Mouse (Mus musculus): ENCODE measurements around the gene Slc39a11. TPM values are rescaled to one million over a fixed set of nuclear protein-coding genes. Genes with fewer than 3 reads are reported as not detected.

The Slc39a11 gene
- polyA plus RNA-seq, 1 experiment = 10.4 TPM

DNA sequence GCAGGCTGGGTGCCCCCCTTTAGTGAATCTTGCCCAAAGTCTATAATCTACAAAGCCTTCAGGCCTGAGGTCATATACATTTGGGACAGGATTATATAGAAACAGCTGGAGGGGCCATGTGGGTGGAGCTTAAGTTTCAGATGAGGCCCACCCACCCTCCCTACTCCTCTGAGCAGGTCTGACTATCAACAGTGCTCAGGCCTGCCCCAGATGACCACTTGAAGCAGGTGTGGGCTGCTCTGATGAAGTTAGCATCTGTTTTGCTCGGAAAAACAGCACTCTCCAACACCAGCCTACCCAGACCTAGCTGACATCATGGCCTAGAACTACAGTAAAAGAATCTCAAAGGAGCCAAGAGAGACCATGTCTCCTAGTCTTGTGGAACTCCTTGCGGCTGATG lies 189.8 kb downstream of the Slc39a11 start:
- no peak for TF ChIP-seq GATA1 (IDR thresholded peaks at IDR 0.05; ENCODE audit: low read length)

DNA sequence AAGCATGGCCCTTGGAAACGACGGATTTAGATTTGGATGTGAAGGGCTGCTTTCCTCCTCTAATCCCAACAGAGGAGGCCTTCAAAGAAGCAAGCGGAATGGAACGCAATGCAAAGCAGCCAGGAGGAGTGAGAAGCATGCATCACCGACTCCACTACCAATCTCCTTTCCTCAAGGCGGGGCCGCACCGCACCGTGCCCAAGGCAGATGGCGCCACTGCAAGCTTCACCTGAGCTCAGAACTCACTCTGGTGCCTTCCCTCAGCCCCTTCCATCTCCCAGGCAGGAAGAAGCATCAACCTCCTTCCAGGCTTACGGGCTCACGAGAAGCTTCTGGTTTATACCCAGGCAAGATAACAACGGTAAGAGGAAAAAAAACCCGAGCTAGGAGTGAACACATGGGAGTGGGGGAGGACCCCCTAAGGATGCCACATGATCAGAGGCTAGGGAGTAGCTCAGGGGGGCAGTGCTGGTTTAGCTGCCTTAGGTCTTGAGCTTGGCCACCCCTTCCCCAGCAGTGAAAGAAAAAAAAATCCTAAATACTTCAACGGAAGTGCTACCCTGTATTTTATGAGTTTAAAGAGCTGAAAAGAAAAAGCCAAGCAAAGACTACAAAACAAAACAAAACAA lies 191.2 kb downstream of the Slc39a11 start:
- TF ChIP-seq GATA1 (IDR thresholded peaks at IDR 0.05; ENCODE audit: low read length) = no peak

DNA sequence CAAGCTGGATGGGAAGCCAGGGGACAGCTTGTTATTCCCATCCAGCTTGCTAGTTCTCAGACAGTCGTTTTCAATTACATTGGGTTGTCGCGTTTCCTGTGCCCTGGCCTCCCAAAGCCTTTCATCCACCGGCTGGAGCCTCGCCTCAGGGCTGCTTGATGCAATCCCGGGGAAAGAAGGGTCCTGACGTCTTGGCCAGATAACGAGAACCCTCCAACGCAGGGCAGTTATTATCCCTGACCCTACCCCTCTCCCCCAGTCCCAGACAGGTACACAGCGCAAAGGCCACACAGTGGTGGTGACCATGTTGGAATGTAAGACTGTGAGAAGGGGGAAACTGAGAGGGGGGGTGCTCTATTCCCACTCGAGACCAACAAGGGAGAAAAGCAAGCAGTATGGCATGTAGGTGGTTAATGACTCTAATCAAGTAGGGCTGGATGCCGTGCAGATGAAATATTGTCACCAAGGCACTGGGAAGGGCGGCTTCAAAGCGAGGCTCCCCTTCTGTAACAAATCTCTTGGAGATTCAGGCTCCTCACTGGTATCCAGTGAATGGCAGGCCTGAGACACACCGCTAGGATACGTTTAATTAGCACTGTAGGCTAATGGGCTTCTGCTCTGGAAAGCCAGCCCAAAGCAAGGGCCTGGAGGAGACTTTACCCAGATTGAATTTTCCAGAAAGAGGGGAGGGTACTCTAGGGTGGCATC lies 196.9 kb downstream of the Slc39a11 start:
- no peak for TF ChIP-seq GATA1 (IDR thresholded peaks at IDR 0.05; ENCODE audit: low read length)

DNA sequence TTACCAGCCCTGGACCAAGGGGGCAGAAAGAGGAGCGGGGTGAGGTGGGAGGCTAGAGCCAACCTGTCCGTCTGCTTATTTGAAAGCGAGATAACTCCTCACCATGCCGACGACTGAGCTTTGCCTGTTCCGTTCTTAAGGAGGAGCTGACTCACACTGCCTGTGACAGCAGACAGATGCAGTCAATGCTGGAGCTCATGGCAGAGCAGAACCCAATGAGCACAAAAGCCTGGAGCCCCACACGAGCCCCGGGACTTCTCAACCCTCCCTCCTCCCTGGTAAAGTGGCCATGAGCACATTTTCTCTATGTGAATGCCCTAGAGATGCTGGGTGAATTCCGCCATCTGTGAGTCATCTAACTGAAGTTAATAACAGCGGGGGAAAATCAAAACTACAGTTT lies 198.6 kb downstream of the Slc39a11 start:
- no peak for TF ChIP-seq GATA1 (IDR thresholded peaks at IDR 0.05; ENCODE audit: low read length)

DNA sequence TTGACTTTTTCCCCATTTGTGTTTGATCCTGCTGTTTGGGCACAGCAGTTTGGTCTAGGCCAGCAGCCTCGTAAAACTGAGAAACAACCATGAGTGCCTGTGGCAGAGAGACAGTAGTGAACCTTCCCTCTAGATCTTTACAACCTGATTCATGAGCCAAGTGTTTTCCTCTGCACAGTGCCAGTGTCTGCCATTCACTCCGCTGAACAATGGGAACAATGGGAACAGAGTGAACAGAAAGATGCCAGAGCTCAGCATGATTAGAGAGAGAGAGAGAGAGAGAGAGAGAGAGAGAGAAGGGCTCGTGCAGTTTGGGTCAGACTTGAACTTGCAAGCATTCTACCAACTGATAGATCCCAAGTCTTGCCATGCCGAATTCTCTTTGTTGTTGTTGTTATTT lies 199.2 kb downstream of the Slc39a11 start:
- no peak for TF ChIP-seq GATA1 (IDR thresholded peaks at IDR 0.05; ENCODE audit: low read length)

DNA sequence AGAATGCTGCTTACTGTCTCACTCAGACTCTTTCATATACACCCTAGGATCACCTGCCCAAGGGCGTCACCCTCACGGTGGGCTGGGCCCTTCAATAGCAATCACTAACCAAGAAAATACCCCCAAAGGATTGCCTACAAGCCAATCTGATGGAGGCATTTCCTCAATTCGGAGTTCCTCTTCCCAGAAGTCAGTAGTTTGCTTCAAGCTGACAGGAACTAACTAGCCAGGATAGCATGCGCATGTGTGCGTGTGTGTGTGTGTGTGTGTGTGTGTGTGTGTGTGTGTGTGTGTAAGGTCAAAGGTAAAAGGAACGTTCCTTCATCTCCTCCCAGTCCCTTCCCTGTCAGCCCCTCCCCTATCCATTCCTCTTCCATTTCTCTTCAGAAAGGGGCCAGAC lies 199.9 kb downstream of the Slc39a11 start:
- TF ChIP-seq GATA1 (IDR thresholded peaks at IDR 0.05; ENCODE audit: low read length) = no peak

DNA sequence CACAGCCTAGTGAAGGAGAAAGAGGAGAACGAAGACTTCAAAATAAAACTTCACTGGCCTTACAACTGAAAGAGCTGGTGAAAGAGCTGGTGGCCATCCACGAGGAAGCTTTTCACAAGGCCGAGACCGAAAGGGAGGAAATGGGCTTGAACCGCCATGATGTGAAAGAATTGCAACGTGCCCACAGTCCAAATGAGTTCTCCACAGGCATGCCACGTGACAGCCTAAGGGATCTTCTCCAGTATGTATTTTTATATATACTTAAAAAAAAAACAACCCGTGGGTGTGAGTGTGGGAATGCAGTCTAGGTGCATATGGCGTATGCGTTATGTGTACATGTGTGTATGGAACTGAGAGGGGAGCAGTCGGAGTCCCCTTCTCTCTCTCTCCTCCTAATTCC lies 207.8 kb downstream of the Slc39a11 start:
- TF ChIP-seq GATA1 (IDR thresholded peaks at IDR 0.05; ENCODE audit: low read length) = no peak

DNA sequence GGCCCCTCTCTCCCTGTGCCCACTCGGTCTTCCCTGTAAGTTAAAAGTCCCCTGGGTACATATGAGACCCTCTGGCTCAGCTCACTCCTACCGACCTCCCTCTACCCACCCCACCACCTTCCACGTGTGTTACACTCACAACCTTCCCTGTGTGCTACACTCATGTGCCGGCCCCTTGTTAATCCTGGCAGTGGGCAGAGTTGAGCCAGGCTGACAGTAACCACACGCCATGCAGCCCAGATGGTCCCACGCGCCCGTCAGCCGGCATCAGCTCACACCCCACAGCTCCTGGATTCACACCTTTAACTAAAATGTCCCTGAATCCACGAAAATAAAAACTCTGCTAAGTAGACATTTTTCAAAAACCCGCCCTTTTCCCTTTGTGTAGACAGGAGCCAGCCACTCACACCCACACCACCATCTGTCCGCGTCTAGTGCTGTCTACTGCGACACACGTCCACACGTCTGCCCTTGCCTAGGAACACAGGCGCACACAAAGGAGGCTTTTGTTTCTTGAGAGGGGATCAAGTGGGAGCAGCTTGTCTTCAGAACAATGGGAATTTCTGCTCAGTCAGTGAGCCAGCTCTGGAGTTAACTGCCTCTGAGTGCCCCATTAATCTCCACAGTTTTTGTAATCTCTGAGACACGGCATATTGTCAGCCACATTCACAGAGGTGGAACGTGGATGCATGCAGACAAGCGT lies 210.4 kb downstream of the Slc39a11 start:
- TF ChIP-seq GATA1 (IDR thresholded peaks at IDR 0.05; ENCODE audit: low read length) = no peak

DNA sequence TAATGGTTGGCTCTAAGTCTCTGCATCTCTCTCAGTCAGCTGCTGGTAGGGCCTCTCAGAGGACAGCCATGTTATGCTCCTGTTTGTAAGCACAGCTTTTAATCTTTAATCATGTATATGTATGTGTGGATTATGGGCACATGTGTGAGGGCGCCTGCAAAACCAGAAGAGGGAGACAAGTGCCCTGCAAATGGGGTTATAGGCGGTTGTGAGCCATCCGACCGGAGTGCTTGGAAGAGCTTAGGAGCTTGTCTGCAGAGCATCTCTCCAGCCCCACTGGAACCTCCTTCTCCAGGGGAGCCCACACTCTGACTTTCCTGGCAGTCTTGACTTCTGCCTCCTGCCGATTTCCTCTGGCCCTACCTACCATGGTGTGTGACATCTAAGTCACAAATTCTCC lies 211.0 kb downstream of the Slc39a11 start:
- TF ChIP-seq GATA1 (IDR thresholded peaks at IDR 0.05; ENCODE audit: low read length) = no peak

DNA sequence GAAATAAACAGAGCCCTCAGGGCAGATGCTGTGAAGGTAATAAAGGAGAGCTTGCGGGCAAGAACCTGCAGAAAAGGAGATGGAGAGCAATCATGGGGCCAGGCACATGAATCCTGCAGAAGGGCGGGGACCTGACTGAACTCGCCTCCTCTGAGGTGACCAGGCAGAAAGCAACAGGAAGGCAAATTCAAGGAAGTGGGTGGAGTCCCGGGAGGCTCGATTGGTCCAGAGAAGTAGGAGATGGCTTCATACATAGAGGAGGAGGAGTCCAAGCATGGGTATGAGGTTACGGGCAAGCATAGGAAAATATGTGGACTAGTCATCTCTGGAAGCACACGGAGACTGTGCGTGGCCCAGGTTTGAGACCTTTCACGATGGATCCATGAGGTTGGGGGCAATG lies 212.5 kb downstream of the Slc39a11 start:
- no peak for TF ChIP-seq GATA1 (IDR thresholded peaks at IDR 0.05; ENCODE audit: low read length)

DNA sequence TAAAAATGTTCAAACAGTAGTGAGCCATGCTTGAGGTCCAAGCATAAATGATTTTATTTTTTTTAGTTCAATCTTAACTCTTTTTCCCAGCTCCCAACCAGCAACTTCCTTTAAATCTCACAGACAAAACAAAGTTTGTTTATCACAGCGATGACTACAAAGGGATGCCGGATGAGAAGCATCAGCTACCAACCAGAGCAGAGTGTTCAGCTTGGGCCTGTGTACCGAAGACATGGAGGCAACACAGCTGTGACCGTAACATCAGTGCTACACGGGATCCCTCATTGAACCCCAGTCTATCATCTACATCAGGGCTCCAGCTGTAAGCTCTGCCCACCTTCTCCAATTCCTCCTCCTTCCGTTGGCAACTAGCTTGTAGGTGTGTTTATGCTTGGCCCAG lies 213.6 kb downstream of the Slc39a11 start:
- TF ChIP-seq GATA1 (IDR thresholded peaks at IDR 0.05; ENCODE audit: low read length) = no peak

DNA sequence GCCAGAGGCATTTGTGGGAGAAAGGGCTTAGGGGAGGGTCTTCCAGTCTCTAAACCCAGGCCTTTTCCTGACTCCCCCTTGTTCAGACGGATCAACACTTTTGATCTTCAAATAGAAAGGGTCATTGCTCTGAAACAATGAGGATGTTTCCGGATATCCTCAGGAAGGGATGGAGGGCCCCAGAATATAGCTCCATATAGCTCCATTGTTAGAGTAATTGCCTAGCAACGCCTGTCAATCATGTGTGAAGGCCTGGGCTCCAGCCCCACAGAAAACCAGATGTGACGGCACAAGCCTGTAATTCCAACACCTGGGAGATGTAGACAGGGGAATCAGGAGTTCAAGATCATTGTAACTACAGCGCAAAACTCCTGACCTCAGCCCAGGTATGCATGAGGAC lies 214.2 kb downstream of the Slc39a11 start:
- TF ChIP-seq GATA1 (IDR thresholded peaks at IDR 0.05; ENCODE audit: low read length) = no peak

DNA sequence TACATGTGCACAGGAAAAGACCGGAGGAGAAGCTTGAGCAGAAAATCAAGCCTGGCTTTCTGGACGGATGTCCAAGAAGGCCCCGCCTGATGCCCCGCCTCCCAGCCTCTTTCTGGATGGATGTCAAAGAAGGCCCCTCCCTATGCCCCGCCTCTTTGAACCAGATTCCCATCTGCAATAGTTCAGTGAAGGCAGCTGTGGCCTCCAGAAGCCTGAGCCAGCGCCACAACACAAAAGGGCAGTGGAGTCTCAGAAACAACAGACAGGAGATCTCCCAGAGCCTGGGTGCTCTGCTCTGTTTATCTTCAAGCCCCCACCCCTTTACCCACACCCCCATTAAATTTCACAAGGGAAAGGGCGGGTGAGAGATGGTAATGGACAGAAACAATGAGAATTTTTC lies 218.7 kb downstream of the Slc39a11 start:
- TF ChIP-seq GATA1 (IDR thresholded peaks at IDR 0.05; ENCODE audit: low read length) = no peak

DNA sequence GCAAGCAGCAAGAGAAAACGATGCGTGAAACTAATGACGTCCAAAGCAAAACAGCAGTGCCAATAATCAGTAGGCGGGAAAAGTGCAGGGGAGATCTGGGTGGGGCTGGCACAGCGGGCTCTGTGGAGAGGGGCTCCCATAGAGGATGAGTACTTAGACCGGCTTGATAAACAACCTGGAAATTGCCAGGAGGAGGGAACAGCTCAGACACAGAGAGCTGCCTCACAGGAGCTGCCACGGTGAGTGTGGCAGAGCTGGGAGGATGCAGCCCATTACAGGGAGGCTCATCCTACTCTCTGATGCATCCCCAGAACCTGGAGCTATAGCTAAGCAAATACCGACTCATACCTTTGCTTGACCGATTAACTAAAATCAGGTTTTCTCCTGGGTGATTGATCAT lies 224.0 kb downstream of the Slc39a11 start:
- no peak for TF ChIP-seq GATA1 (IDR thresholded peaks at IDR 0.05; ENCODE audit: low read length)

DNA sequence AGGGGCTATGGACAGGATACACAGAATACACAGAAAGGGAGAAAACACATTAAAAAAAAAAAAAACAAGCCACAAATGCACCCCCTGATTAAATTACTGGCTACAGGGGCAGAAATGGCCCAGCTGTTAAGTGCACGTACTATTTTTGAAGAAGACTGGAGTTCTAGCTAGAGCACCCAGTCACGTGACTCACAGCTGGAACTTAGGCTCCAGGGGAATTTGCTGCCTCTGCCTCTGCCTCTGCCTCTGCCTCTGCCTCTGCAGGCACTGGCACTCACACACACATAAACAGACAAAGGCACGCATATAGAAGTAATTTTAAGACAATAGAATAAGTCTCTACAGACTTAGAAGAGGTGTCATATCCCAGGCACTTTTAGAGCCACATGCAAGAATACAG lies 224.4 kb downstream of the Slc39a11 start:
- no peak for TF ChIP-seq GATA1 (IDR thresholded peaks at IDR 0.05; ENCODE audit: low read length)

DNA sequence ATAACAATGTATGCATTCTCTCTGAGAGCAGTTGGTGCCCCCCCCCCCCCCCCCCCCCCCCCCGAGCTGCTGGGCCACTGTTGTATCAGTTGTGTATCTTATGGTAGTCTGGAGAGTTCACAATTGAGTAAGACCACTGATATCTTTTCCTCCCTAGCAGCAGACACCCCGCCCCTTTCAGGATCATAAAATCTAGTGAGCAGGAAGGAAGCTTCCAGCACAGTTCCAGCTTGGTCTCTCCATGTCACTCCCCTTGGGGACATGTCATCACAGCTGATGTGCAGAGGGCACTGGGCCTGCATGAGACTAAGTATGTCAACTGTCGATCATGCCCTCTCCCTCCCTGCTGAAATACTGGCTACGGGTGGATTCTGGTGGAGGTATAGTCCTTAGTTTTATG lies 225.1 kb downstream of the Slc39a11 start:
- no peak for TF ChIP-seq GATA1 (IDR thresholded peaks at IDR 0.05; ENCODE audit: low read length)

DNA sequence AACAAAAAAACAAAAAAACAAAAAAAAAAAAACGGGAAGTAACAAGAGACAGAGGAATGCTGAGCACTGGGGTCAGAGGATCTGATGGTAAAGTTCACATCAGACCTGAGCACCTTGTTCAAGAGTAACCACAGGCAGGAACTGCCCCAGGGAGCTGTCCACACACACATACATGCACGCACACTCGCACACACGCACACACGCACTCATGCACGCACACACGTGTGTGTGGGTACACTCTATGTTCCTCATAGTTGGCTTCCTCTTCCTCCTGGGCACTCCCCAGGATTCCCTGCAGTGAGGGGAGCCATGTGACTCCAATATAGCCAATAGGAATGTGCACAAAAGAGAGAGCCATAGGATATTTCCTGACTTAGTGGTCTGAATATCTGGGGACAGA lies 227.3 kb downstream of the Slc39a11 start:
- TF ChIP-seq GATA1 (IDR thresholded peaks at IDR 0.05; ENCODE audit: low read length) = no peak
